Comparison of ENCODE assay signal across 8 mouse cellular contexts in the genomic region with DNA sequence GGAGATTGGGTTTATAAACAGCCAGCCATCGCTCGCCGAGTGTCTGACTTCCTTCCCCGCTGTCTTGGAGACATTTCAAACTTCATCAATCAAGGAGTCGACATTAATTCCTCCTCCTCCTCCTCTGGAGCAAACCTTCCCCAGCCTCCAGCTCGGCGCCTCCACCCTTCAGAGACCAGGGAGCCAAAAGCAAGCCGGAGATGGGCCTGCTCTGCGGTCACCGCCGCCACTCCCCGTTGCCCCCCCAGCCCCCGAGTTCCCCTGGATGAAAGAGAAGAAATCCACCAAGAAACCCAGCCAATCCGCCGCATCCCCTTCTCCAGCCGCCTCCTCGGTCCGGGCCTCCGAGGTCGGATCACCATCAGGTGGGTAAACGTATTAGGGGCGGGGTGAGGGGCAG. TPM values are rescaled to one million over a fixed set of nuclear protein-coding genes. Genes with fewer than 3 reads are reported as not detected.
DNase-seq lines count a peak whose midpoint lies in the region; ATAC-seq lines count a peak whose summit lies in the region.

No protein-coding gene starts in this region.

- 2% methylated on average over 22 of the region's 22 CpGs for WGBS in embryonic facial prominence, embryonic 15.5 days

- 0 out of 2 replicates have a peak overlapping the region, but pooled peaks have one; percentile 10 for H3K4me3 ChIP-seq in embryonic facial prominence, embryonic 15.5 days (replicated peaks)

- no peaks in the 10 kb centered on the region for H3K9me3 ChIP-seq in embryonic facial prominence, embryonic 15.5 days (replicated peaks)

- no peak overlapping the region for H3K4me2 ChIP-seq in embryonic facial prominence, embryonic 15.5 days (replicated peaks)

- no peak overlapping the region for H3K27ac ChIP-seq in embryonic facial prominence, embryonic 15.5 days (replicated peaks)

- peaks cover 91% of the 10 kb centered on the region for H3K27me3 ChIP-seq in embryonic facial prominence, embryonic 15.5 days

- ATAC-seq in embryonic facial prominence, embryonic 15.5 days (ENCODE audit: insufficient number of reproducible peaks, low FRiP score, low TSS enrichment, low read depth) = no peak

- no peaks in the 10 kb centered on the region for H3K36me3 ChIP-seq in embryonic facial prominence, embryonic 15.5 days

- H3K9ac ChIP-seq in embryonic facial prominence, embryonic 15.5 days = no peak overlapping the region

- H3K4me1 ChIP-seq in embryonic facial prominence, embryonic 15.5 days = peaks cover 15% of the 10 kb centered on the region; the same call in 1 of the 2 replicates

- DNase-seq in adrenal gland, adult (ENCODE audit: inconsistent age in 2 of 2, low spot score in 1 of 2) = peak; percentile 80 to 93
- DNase-seq in adrenal gland, postnatal 4 days (ENCODE audit: low spot score in 2 of 2) = no peak
- DNase-seq in kidney, postnatal 14 days = peak; percentile 84
- peak; percentile 66 to 83 for DNase-seq in lung, postnatal 4 days
- no peak for DNase-seq in testis, postnatal 14 days (ENCODE audit: low spot score)
- DNase-seq in T-cell, adult 2 months (ENCODE audit: low spot score) = no peak
- no peak for DNase-seq in frontal cortex, adult 2 months (ENCODE audit: extremely low spot score in 1 of 2, low spot score in 1 of 2)

RNA-seq across cellular contexts. Expression of a gene that starts 1.5 kb away (rescaled TPM):
- 10 to 100 TPM; 21.0 to 26.0 TPM for total RNA-seq in adrenal gland, postnatal 4 days (2021)
- polyA plus RNA-seq in embryonic facial prominence, embryonic 15.5 days (2015; fragmentation: Nextera tagmentation; extraction: Ambion mirVana) = 1.1 and 1.4 TPM in 2 replicates
- 0.06 TPM in 1 of 2 replicates, not detected in the other for polyA plus RNA-seq in frontal cortex, adult 2 months (2012; rRNA removed)

RNA-seq across cellular contexts. Expression of a gene that starts 13.7 kb away (rescaled TPM):
- not detected for total RNA-seq in adrenal gland, postnatal 4 days (2021)
- not detected in 2 replicates for polyA plus RNA-seq in embryonic facial prominence, embryonic 15.5 days (2015; fragmentation: Nextera tagmentation; extraction: Ambion mirVana)
- not detected in 2 replicates for polyA plus RNA-seq in frontal cortex, adult 2 months (2012; rRNA removed)

RNA-seq across cellular contexts. Expression of a gene that starts 28.7 kb away (rescaled TPM):
- total RNA-seq in adrenal gland, postnatal 4 days (2021) = 10 to 100 TPM; 40.5 to 44.5 TPM
- polyA plus RNA-seq in embryonic facial prominence, embryonic 15.5 days (2015; fragmentation: Nextera tagmentation; extraction: Ambion mirVana) = 0.07 TPM in 1 of 2 replicates, not detected in the other
- polyA plus RNA-seq in frontal cortex, adult 2 months (2012; rRNA removed) = not detected in 2 replicates

RNA-seq across cellular contexts. Expression of a gene that starts 33.8 kb away (rescaled TPM):
- total RNA-seq in adrenal gland, postnatal 4 days (2021) = 10 to 100 TPM; 19.8 to 22.0 TPM
- polyA plus RNA-seq in embryonic facial prominence, embryonic 15.5 days (2015; fragmentation: Nextera tagmentation; extraction: Ambion mirVana) = 0.11 TPM in 1 of 2 replicates, not detected in the other
- 0.04 TPM in 1 of 2 replicates, not detected in the other for polyA plus RNA-seq in frontal cortex, adult 2 months (2012; rRNA removed)

RNA-seq across cellular contexts. Expression of a gene that starts 48.7 kb away (rescaled TPM):
- total RNA-seq in adrenal gland, postnatal 4 days (2021) = 10 to 100 TPM; 26.5 to 27.8 TPM
- polyA plus RNA-seq in embryonic facial prominence, embryonic 15.5 days (2015; fragmentation: Nextera tagmentation; extraction: Ambion mirVana) = not detected in 2 replicates
- 0.11 TPM in 1 of 2 replicates, not detected in the other for polyA plus RNA-seq in frontal cortex, adult 2 months (2012; rRNA removed)

Comparison
In these comparisons a context has a peak if more than half of its experiments do, and no peak if none do; other contexts are left out.
1. DNase-seq: peak in adrenal gland, adult (2 of 2), kidney, postnatal 14 days (single experiment) and lung, postnatal 4 days (2 of 2); none in adrenal gland, postnatal 4 days (0 of 2), testis, postnatal 14 days (single experiment), T-cell, adult 2 months (single experiment) and frontal cortex, adult 2 months (0 of 2).